Mouse (Mus musculus) hindbrain, embryonic 14.5 days (tissue): ENCODE measurements around the gene Taf15. TPM values are rescaled to one million over a fixed set of nuclear protein-coding genes. Genes with fewer than 3 reads are reported as not detected.

Source experiments
- ATAC-seq: fragments of 200-750 bp; cut with Nextera tagmentation; 2 replicates; pipeline ENCODE4 v1.8.0; 2017; ENCODE audit warnings: moderate number of reproducible peaks, mild to moderate bottlenecking, moderate TSS enrichment, moderate library complexity; ENCODE audit not compliant: low FRiP score
- DNase-seq: peaks from one replicate; pipeline ENCODE4 v3.0.0-alpha.2; 2015; ENCODE audit warnings: low spot score
- H3K27ac ChIP-seq: fragments of 300-500 bp; sonication (generic); 2 replicates; pipeline ENCODE4 v1.5.1; 2014; ENCODE audit warnings: mild to moderate bottlenecking, moderate library complexity
- H3K27me3 ChIP-seq: fragments of 300-500 bp; sonication (generic); 2 replicates; pipeline ENCODE4 v1.6.1; 2014; ENCODE audit warnings: mild to moderate bottlenecking, low read length, mixed read lengths; ENCODE audit not compliant: control insufficient read depth, insufficient read depth
- H3K36me3 ChIP-seq: fragments of 300-500 bp; sonication (generic); replicated peaks from 2 replicates; pipeline ENCODE4 v1.6.1; 2014; ENCODE audit not compliant: control insufficient read depth, insufficient read depth
- H3K4me1 ChIP-seq: fragments of 300-500 bp; sonication (generic); replicated peaks from 2 replicates; pipeline ENCODE4 v1.6.1; 2014; ENCODE audit warnings: antibody characterized with exemption, low read length, mixed read lengths; ENCODE audit not compliant: control insufficient read depth, insufficient read depth
- H3K4me2 ChIP-seq: fragments of 300-500 bp; sonication (generic); replicated peaks from 2 replicates; pipeline ENCODE4 v1.6.1; 2014; ENCODE audit warnings: mild to moderate bottlenecking, moderate library complexity
- H3K4me3 ChIP-seq: fragments of 300-500 bp; sonication (generic); replicated peaks from 2 replicates; pipeline ENCODE4 v1.5.1; 2014; ENCODE audit warnings: mild to moderate bottlenecking, low read length
- H3K9ac ChIP-seq: fragments of 300-500 bp; sonication (generic); 2 replicates; pipeline ENCODE4 v1.6.1; 2014
- H3K9me3 ChIP-seq: fragments of 300-500 bp; sonication (generic); 2 replicates; pipeline ENCODE4 v1.6.1; 2016; ENCODE audit warnings: low read length; ENCODE audit not compliant: control insufficient read depth
- WGBS: fragments of 180-500 bp; shearing (Covaris S2); extraction: QIAGEN DNeasy Blood & Tissue Kit; methylation state at CpG from one replicate; pipeline ENCODE4 v1.1.7; 2014; 5-methylcytosine and 5-hydroxymethylcytosine counted together
- polyA plus RNA-seq: library from polyadenylated mRNA; unstranded; fragments of >200 nt; fragmentation: Nextera tagmentation; extraction: Ambion mirVana; gene quantifications from 2 replicates; pipeline ENCODE4 v1.2.1, GENCODE M21; 2014

The Taf15 gene
- 9.4 and 11.3 TPM in 2 replicates for polyA plus RNA-seq

GRCm38 (mm10) chr11:83472324-83473234 lies at the start of gene Taf15:
Taf15 (plus strand) TSS chr11:83473086.
- WGBS, result under 1% methylated on average over 66 of the region's 66 CpGs
- Histone ChIP-seq H3K36me3 (peaks cover 13% of the 10 kb centered on the region), H3K9me3 (no peaks in the 10 kb centered on the region), H3K4me3 (peak within 1 kb of the TSS; percentile 90), H3K9ac (peak within 1 kb of the TSS; percentile 83), H3K4me1 (peaks cover 13% of the 10 kb centered on the region), H3K27ac (peak within 1 kb of the TSS; percentile 98), H3K27me3 (no peaks in the 10 kb centered on the region), H3K4me2 (peak within 1 kb of the TSS; percentile 98)
- peak; percentile 98 for ATAC-seq
- DNase-seq, result peak; percentile 99

GRCm38 (mm10) chr11:83424681-83425080 lies 48.2 kb upstream of the Taf15 start:
- Histone ChIP-seq H3K9ac (no peak overlapping the region), H3K27ac (no peak overlapping the region), H3K36me3 (no peaks in the 10 kb centered on the region), H3K4me3 (no peak overlapping the region), H3K27me3 (peaks cover 26% of the 10 kb centered on the region), H3K9me3 (no peaks in the 10 kb centered on the region), H3K4me2 (no peak overlapping the region), H3K4me1 (no peaks in the 10 kb centered on the region)
- 9% methylated on average over 8 of the region's 8 CpGs for WGBS
- peak; percentile 93 for DNase-seq
- ATAC-seq, result peak; percentile 55; the same call in 1 of the 2 replicates

DNA sequence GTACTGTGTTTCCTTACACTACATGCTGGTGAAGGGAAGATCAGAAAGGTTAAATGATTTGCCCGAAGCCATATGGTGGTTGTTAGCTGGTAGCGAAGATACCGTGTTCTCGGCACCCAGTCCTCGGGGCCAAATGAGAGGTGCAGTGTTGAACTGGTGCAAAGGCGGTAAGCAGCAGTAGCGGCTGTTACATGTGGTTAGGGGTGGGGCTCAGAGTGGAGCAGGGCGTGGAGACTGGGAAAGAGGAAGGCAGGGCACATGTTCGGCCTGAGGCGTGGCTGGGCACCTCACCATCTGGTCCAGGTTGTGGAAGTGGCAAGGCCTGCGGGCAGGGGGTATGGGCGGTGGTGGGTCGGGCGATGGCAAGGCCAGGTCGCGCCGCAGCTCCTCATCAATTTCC lies 45.9 kb upstream of the Taf15 start:
- ATAC-seq (no peak), DNase-seq (no peak)
- WGBS, result 49% methylated on average over 17 of the region's 17 CpGs
- no peaks in the 10 kb centered on the region for H3K36me3 ChIP-seq
- H3K27me3 ChIP-seq, result peaks cover 16% of the 10 kb centered on the region
- no peak overlapping the region for H3K27ac ChIP-seq
- H3K9ac ChIP-seq, result no peak overlapping the region
- no peaks in the 10 kb centered on the region for H3K9me3 ChIP-seq
- H3K4me2 ChIP-seq, result peak overlapping the region; percentile 20; the same call in 1 of the 2 replicates
- H3K4me3 ChIP-seq, result no peak overlapping the region
- H3K4me1 ChIP-seq, result no peaks in the 10 kb centered on the region

DNA sequence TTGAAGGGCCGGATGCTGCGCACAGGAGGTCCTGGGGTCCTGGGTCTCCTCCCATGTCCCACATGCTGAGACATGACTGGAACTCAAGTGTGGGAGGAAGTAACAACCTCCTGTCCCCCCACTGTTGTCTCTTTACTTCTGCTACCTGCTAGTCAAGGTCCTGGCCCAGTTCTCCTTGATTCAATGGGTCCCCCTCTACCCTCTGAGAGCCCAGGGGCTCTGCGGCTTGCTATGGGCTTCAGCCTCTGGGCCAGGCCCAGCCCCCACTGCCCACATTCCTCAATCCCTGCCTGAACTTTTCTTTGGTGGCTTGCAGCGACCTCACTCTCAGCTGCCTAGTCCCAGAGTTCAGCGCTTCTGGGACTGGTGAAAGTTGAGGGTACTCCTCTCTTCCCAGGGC lies 43.5 kb upstream of the Taf15 start, which contains the start of gene Gas2l2:
TSS of gene Gas2l2 (minus strand) at position 101 of the 400 bp plus-strand sequence.
- Histone ChIP-seq H3K27me3 (peaks cover 16% of the 10 kb centered on the region), H3K36me3 (no peaks in the 10 kb centered on the region), H3K9ac (no peak within 1 kb of the TSS), H3K4me2 (no peak within 1 kb of the TSS), H3K9me3 (no peaks in the 10 kb centered on the region), H3K4me3 (no peak within 1 kb of the TSS), H3K27ac (no peak within 1 kb of the TSS), H3K4me1 (no peaks in the 10 kb centered on the region)
- DNase-seq, result no peak
- no peak for ATAC-seq
- WGBS, result 50% methylated on average over 5 of the region's 5 CpGs

- Histone ChIP-seq H3K36me3 (no peaks in the 10 kb centered on the region), H3K27me3 (peaks cover 8% of the 10 kb centered on the region), H3K4me2 (no peak overlapping the region), H3K4me1 (no peaks in the 10 kb centered on the region), H3K9me3 (no peaks in the 10 kb centered on the region), H3K4me3 (no peak overlapping the region), H3K9ac (no peak overlapping the region), H3K27ac (no peak overlapping the region)
- 74% methylated on average over 2 of the region's 2 CpGs for WGBS
- ATAC-seq (no peak), DNase-seq (no peak)
Measured at GRCm38 (mm10) chr11:83432533-83432932, 40.4 kb upstream of the Taf15 start.

DNA sequence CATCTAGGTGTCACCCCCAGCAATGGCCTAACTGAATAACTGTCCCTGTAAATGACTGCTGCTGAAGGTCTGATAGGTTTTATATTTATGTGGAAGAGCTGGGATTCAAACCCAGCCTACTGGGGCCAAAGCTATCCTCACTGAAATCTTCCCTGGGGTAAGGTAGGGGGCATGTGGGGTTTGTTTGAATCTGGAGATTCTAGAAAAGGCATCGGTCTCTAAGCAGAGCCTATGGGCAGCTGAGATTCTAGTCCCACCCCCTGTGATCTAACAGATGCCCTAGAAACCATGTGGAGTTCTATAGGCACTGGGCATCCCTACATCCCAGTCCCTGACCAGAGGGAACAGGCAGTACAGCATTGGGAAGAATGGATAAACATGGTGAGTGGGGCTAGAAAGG lies 35.5 kb upstream of the Taf15 start, which contains the start of gene 1700020L24Rik:
TSS of gene 1700020L24Rik (plus strand) at position 301 of the 400 bp plus-strand sequence.
- no peak within 1 kb of the TSS for H3K4me3 ChIP-seq
- no peak for ATAC-seq
- WGBS, result 89% methylated on average over 1 of the region's 1 CpGs
- no peaks in the 10 kb centered on the region for H3K9me3 ChIP-seq
- DNase-seq, result no peak
- no peaks in the 10 kb centered on the region for H3K4me1 ChIP-seq
- H3K27ac ChIP-seq, result no peak within 1 kb of the TSS
- H3K9ac ChIP-seq, result no peak within 1 kb of the TSS
- H3K36me3 ChIP-seq, result no peaks in the 10 kb centered on the region
- H3K27me3 ChIP-seq, result peaks cover 14% of the 10 kb centered on the region
- no peak within 1 kb of the TSS for H3K4me2 ChIP-seq

- WGBS, result 44% methylated on average over 8 of the region's 11 CpGs
- Histone ChIP-seq H3K27ac (no peak overlapping the region), H3K4me3 (peak overlapping the region; percentile 50), H3K4me2 (peak overlapping the region; percentile 72), H3K36me3 (no peaks in the 10 kb centered on the region), H3K9me3 (no peaks in the 10 kb centered on the region), H3K27me3 (peaks cover 34% of the 10 kb centered on the region), H3K4me1 (0 out of 2 replicates have a peak, but pooled peaks cover 3% of the 10 kb centered on the region), H3K9ac (no peak overlapping the region)
- no peak for ATAC-seq
- DNase-seq, result no peak
Measured at GRCm38 (mm10) chr11:83439426-83440060, 33.3 kb upstream of the Taf15 start.

- Histone ChIP-seq H3K27ac (no peak overlapping the region), H3K4me2 (peak overlapping the region; percentile 72), H3K27me3 (peaks cover 42% of the 10 kb centered on the region)
Measured at GRCm38 (mm10) chr11:83440081-83441064, 32.5 kb upstream of the Taf15 start.

More at GRCm38 (mm10) chr11:83440081-83441064, 32.5 kb upstream of the Taf15 start:
- Histone ChIP-seq H3K4me3 (peak overlapping the region; percentile 50), H3K4me1 (0 out of 2 replicates have a peak, but pooled peaks cover 3% of the 10 kb centered on the region), H3K9ac (peak overlapping the region; percentile 62), H3K9me3 (no peaks in the 10 kb centered on the region), H3K36me3 (no peaks in the 10 kb centered on the region)
- peak; percentile 94 for ATAC-seq
- under 1% methylated on average over 70 of the region's 75 CpGs for WGBS
- peak; percentile 97 for DNase-seq
